Mouse (Mus musculus) heart, embryonic 12.5 days (tissue): ENCODE measurements around the gene Dcaf15. TPM values are rescaled to one million over a fixed set of nuclear protein-coding genes. Genes with fewer than 3 reads are reported as not detected.

Experiments
- ATAC-seq: fragments of 200-750 bp; cut with Nextera tagmentation; 2 replicates; pipeline ENCODE4 v1.8.0; 2017; ENCODE audit warnings: moderate TSS enrichment, moderate library complexity; ENCODE audit not compliant: insufficient number of reproducible peaks, low FRiP score
- H3K27ac ChIP-seq: fragments of 300-500 bp; sonication (generic); 2 replicates; pipeline ENCODE4 v1.5.1; 2016; ENCODE audit warnings: mild to moderate bottlenecking, moderate library complexity; ENCODE audit not compliant: poor library complexity, severe bottlenecking
- H3K27me3 ChIP-seq: fragments of 300-500 bp; sonication (generic); replicated peaks from 2 replicates; pipeline ENCODE4 v1.6.1; 2016; ENCODE audit warnings: mild to moderate bottlenecking, moderate library complexity
- H3K36me3 ChIP-seq: fragments of 300-500 bp; sonication (generic); 2 replicates; pipeline ENCODE4 v1.6.1; 2016; ENCODE audit warnings: mild to moderate bottlenecking, moderate library complexity
- H3K4me1 ChIP-seq: fragments of 300-500 bp; sonication (generic); replicated peaks from 2 replicates; pipeline ENCODE4 v1.6.1; 2016; ENCODE audit warnings: mild to moderate bottlenecking
- H3K4me2 ChIP-seq: fragments of 300-500 bp; sonication (generic); 2 replicates; pipeline ENCODE4 v1.6.1; 2016; ENCODE audit warnings: mild to moderate bottlenecking, moderate library complexity
- H3K4me3 ChIP-seq: fragments of 300-500 bp; sonication (generic); 2 replicates; pipeline ENCODE4 v1.5.1; 2016; ENCODE audit warnings: mild to moderate bottlenecking
- H3K9ac ChIP-seq: fragments of 300-500 bp; sonication (generic); 2 replicates; pipeline ENCODE4 v1.6.1; 2016; ENCODE audit warnings: mild to moderate bottlenecking, moderate library complexity
- H3K9me3 ChIP-seq: fragments of 300-500 bp; sonication (generic); replicated peaks from 2 replicates; pipeline ENCODE4 v1.6.1; 2016; ENCODE audit warnings: mild to moderate bottlenecking, moderate library complexity
- WGBS: fragments of 180-500 bp; shearing (Covaris S2); methylation state at CpG from one replicate; pipeline ENCODE4 v1.1.7; 2016; 5-methylcytosine and 5-hydroxymethylcytosine counted together
- polyA plus RNA-seq: library from polyadenylated mRNA; unstranded; fragments of >200 nt; fragmentation: Nextera tagmentation; extraction: Ambion mirVana; gene quantifications from 2 replicates; pipeline ENCODE4 v1.2.1, GENCODE M21; 2016

Gene Dcaf15
- polyA plus RNA-seq, 1 experiment from 2014 or later, result 10.5 TPM

DNA sequence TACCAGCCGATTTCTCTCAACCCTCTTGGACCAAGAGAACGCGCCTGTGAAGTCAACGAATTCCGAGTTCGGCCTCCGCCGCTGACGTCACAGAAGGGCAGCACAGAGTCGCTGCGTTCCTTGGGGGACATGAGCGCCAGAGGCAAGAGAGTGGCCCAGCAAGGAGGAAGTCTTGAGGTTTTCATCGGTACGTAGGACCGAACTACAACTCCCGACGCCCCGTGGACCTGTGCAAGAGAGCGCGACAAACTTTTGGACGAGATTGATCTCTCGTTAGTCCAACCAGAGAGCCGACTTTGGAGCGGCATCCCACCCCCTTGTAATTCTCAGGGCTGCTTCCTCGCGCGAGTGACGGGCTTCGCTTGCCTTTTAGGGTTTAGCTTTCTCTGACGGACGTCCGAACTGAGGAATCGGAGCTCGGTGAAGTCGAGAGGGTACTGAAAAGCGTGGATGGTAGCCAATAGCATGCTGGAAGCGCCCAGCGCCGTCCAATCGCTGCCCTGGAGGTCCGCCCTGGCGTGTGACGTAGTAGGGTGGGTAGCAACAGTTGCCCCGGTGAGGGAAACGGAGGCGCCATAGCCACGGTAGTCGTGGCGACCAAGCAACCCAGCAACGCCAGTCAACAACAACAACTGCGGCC lies 38.2 kb downstream of the Dcaf15 start, which contains the start of gene Rfx1:
Rfx1 (plus strand) TSS at position 544 of the 640 bp plus-strand sequence.
- Histone ChIP-seq H3K27ac (peak within 1 kb of the TSS; percentile 96), H3K9me3 (no peaks in the 10 kb centered on the region), H3K27me3 (no peaks in the 10 kb centered on the region), H3K9ac (peak within 1 kb of the TSS; percentile 90), H3K4me1 (peaks cover 31% of the 10 kb centered on the region), H3K4me3 (peak within 1 kb of the TSS; percentile 97), H3K36me3 (no peaks in the 10 kb centered on the region), H3K4me2 (peak within 1 kb of the TSS; percentile 75)
- under 1% methylated on average over 51 of the region's 51 CpGs for WGBS
- peak; percentile 98 for ATAC-seq

DNA sequence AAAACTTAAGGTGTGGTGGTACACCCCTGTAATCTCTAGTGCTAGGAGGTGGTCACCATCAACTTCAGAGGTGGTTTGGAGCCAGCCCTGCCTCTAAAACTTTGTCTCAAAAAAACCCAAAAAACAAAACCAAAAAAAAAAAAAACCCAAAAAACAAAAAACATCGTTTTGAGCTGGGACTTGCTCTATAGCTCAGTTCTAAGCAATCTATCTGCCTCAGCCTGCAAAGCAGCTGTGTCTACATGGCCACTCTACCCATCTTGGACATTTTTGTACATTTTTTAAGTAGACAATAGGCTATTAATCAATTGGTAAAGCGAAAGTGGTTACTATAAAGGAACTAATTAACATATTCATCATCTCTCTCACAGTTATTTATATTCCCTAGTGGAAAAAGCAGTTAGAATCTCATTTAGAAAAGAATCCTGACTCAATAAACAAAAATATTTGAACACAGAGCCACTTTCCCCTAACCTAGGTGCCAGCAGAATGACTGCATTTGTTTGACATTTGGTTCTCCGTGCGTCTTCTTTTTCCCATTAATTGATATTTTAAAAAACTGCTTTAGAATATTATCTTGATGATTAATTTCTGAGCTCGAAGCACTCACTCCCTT lies 39.0 kb downstream of the Dcaf15 start:
- Histone ChIP-seq H3K4me2 (peak overlapping the region; percentile 75), H3K4me1 (peaks cover 26% of the 10 kb centered on the region), H3K27ac (peak overlapping the region; percentile 83), H3K9ac (peak overlapping the region; percentile 76), H3K27me3 (no peaks in the 10 kb centered on the region), H3K4me3 (peak overlapping the region; percentile 97), H3K9me3 (no peaks in the 10 kb centered on the region), H3K36me3 (no peaks in the 10 kb centered on the region)
- ATAC-seq, result no peak
- WGBS, result 36% methylated on average over 5 of the region's 5 CpGs

DNA sequence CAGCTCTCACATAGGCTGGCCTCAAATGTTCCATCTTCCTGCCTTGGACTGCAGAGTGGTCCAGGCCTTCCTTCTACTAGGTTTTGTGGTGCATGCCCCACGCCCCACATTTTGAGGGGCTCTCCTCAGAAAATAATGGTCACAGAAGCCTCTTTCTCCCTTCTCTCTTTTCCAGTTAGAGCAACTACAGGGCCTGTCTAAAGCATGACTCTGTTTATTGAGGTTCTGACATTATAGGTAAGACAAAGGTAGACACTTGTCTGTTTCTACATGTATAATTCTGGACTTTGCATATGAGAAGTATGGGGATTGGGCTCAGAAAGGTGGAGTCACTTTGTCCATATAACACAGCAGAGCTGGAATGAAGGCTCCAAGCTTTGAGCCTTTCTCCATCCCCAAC lies 39.5 kb downstream of the Dcaf15 start, which contains the start of gene Gm10643:
Gm10643 (minus strand) TSS at position 101 of the 400 bp plus-strand sequence.
- Histone ChIP-seq H3K4me2 (peak within 1 kb of the TSS; percentile 75), H3K4me1 (peaks cover 26% of the 10 kb centered on the region), H3K36me3 (no peaks in the 10 kb centered on the region), H3K27me3 (no peaks in the 10 kb centered on the region), H3K27ac (peak within 1 kb of the TSS; percentile 83), H3K9ac (peak within 1 kb of the TSS; percentile 76), H3K4me3 (peak within 1 kb of the TSS; percentile 97), H3K9me3 (no peaks in the 10 kb centered on the region)
- no peak for ATAC-seq
- 97% methylated on average over 1 of the region's 1 CpGs for WGBS

DNA sequence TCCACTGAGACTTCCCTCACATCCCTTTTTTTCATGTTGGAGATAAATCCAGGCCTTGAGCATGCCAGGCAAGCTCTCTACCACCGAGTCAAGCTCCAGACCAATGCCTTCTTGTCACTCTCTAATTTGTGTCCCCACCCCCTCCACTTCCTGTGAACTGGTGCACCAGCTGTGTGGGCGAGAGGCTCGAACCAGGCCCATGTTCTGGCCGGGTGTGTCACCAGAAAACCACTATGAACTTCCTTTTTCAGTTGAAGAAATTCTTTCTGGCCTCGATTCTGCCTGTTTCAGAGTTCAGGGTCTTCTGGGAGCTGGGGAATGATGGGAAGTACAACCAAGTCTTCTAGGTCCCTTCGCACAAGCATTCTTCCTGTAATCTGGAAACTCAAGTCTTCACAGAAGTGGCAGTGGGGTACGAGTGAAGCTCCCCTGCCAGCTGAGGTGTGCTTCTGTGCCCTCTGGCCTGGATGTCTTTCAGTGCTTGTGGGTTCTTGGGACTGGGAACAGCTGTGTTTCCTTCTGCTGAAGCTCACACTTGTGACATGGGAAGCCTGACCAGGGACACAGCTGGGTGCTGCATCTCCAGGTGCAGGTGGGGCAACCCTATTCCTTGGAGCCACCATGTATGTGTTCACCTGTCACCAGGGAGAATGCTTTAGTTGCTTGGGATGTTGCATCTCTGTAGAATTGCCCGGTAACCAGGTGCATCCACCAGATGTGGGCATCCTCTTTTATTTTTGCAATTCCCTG lies 40.5 kb downstream of the Dcaf15 start:
- ATAC-seq, result no peak
- Histone ChIP-seq H3K9me3 (no peaks in the 10 kb centered on the region), H3K36me3 (no peaks in the 10 kb centered on the region), H3K4me3 (no peak overlapping the region), H3K27ac (no peak overlapping the region), H3K9ac (no peak overlapping the region), H3K27me3 (no peaks in the 10 kb centered on the region), H3K4me2 (no peak overlapping the region), H3K4me1 (peaks cover 16% of the 10 kb centered on the region)
- WGBS, result 59% methylated on average over 8 of the region's 8 CpGs

DNA sequence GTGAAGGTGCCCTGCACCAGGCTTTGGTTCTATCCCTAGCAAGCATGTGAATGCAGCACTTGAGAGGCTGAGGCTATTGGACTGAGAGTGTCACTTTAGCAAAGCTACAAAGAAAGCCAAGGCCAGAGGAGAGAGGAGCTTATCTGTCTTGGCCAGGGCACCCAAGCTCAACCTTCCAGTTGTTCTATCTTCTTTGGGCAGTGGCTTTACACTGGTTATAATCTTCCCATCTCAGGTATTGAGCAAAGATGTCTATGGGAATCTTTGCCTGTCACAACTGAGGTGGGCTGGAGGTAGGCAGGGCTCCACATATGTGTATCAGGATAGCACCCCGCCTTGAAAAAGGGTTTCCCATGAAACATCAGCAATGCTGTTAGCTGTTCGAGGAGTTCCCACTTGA lies 44.3 kb downstream of the Dcaf15 start:
- Histone ChIP-seq H3K4me3 (no peak overlapping the region), H3K4me1 (no peaks in the 10 kb centered on the region), H3K36me3 (no peaks in the 10 kb centered on the region), H3K9ac (no peak overlapping the region), H3K27ac (no peak overlapping the region), H3K4me2 (no peak overlapping the region), H3K27me3 (no peaks in the 10 kb centered on the region), H3K9me3 (no peaks in the 10 kb centered on the region)
- WGBS, result 66% methylated on average over 2 of the region's 2 CpGs
- no peak for ATAC-seq

DNA sequence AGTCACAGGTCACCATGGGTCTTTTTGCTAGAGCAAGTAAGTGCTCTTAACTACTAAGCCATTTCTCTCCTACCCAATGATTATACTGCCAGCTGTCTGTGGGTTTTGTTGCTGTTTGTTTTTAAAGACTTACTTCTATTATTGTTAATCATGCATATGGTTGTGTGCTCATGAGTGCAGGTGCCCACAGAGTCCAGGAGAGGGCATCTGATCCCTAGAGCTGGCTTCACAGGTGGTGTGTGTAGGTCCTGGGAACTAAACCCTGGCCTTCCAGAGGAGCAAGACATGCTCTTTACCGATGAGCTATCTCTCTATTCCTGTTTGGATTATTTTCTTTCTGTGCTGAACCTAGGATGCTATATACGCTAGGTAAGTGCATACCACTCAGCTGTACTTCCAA lies 45.3 kb downstream of the Dcaf15 start:
- 88% methylated on average over 2 of the region's 2 CpGs for whole genome bisulfite sequencing

DNA sequence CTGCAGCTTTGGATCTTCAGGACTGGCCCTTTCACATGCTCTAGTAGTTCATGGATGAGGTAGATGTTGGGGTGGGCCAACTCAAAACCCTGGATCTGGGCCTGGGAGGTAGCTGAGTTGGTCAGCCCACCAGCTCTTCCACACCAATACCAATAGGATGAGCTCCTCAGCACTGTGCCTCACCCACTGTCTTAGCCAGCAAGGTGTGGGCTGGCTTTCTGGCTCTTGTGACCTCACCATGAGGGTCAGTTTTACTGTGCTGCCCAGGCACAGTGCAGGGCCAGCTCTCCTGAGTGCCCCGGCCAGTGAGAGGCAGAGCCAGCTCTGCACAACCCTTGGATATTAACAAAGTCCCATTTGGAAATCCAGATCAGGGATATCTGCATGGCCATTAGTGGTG lies 46.7 kb downstream of the Dcaf15 start:
- no peak overlapping the region for H3K27ac ChIP-seq
- no peak overlapping the region for H3K4me3 ChIP-seq
- H3K4me1 ChIP-seq, result peaks cover 3% of the 10 kb centered on the region
- H3K9me3 ChIP-seq, result no peaks in the 10 kb centered on the region
- H3K9ac ChIP-seq, result no peak overlapping the region
- WGBS, result 88% methylated on average over 1 of the region's 1 CpGs
- ATAC-seq, result no peak; the same call in 1 of the 2 replicates
- H3K27me3 ChIP-seq, result no peaks in the 10 kb centered on the region
- H3K36me3 ChIP-seq, result no peaks in the 10 kb centered on the region
- H3K4me2 ChIP-seq, result no peak overlapping the region

More for the DNA sequence above, 45.3 kb downstream of the Dcaf15 start:
- no peak for ATAC-seq
- H3K36me3 ChIP-seq, result no peaks in the 10 kb centered on the region
- H3K27me3 ChIP-seq, result no peaks in the 10 kb centered on the region
- H3K4me3 ChIP-seq, result no peak overlapping the region
- H3K4me2 ChIP-seq, result no peak overlapping the region
- no peak overlapping the region for H3K27ac ChIP-seq
- no peaks in the 10 kb centered on the region for H3K4me1 ChIP-seq
- no peak overlapping the region for H3K9ac ChIP-seq
- H3K9me3 ChIP-seq, result no peaks in the 10 kb centered on the region

DNA sequence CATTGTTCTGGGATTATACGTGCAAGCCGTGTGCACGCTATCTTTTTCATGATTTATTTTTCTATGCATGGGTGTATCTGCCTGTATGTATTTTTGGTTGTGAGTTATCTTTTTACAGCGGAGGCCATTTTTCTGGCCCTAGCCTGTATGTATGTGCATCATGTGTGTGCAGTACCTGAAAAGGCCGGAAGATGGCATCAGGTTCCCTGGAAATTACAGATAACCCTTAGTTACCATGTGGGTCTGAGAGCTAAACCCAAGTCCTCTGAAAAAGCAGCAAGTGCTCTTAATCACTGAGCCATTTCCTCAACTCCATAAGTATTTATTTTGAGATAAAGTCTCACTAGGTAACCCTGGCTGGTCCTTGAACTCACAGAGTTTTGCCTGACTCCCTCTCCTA lies 51.3 kb downstream of the Dcaf15 start:
- Histone ChIP-seq H3K4me2 (no peak overlapping the region), H3K4me1 (peaks cover 25% of the 10 kb centered on the region), H3K27ac (no peak overlapping the region), H3K27me3 (no peaks in the 10 kb centered on the region), H3K9ac (no peak overlapping the region), H3K36me3 (no peaks in the 10 kb centered on the region), H3K4me3 (no peak overlapping the region), H3K9me3 (no peaks in the 10 kb centered on the region)
- ATAC-seq, result no peak
- 80% methylated on average over 5 of the region's 5 CpGs for WGBS

DNA sequence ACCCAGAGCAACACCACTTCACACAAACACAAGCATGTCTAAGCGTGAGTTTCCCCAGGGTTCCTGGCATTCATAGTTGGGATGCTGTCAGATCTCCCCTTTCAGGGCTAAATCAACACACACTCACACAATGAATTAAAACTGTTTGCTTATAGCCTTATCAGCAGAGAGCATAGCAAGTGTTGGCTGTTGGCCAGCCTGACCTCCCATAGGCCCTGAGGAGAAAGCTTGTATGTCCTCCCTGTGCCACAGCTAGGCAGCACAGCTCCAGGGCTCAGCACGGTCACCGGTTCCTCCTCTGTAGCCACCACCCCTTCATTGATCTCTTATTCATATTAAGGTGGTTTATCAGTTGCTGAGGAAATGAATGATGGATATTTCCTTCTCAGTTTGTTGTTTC lies 51.8 kb downstream of the Dcaf15 start:
- 0 out of 2 replicates have a peak overlapping the region, but pooled peaks have one; percentile 5 for H3K27ac ChIP-seq
- H3K4me3 ChIP-seq, result no peak overlapping the region
- H3K9ac ChIP-seq, result no peak overlapping the region
- peak; percentile 81 for ATAC-seq
- H3K4me1 ChIP-seq, result peaks cover 25% of the 10 kb centered on the region
- WGBS, result 43% methylated on average over 3 of the region's 3 CpGs
- no peaks in the 10 kb centered on the region for H3K9me3 ChIP-seq
- no peaks in the 10 kb centered on the region for H3K27me3 ChIP-seq
- no peaks in the 10 kb centered on the region for H3K36me3 ChIP-seq
- no peak overlapping the region for H3K4me2 ChIP-seq

DNA sequence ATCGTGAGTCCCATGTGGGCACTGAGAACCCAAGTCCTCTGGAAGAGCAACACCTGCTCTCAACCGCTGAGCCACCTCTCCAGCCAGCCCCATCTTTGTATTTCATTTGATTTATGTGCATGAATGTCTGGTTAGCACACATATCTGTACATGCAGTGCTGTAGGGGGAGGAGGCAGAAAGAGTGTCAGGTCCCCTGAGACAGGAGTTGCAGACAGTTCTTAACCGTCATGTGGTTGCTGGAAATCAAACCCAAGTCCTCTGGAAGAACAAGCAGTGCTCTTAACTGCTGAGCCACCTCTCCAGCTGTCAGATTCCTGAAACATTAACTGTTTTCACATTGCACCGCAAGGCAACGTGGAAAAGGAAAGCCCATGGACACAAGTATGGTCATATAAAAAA lies 56.4 kb downstream of the Dcaf15 start:
- Histone ChIP-seq H3K4me3 (no peak overlapping the region), H3K9me3 (0 out of 2 replicates have a peak, but pooled peaks cover 3% of the 10 kb centered on the region), H3K9ac (no peak overlapping the region), H3K27ac (no peak overlapping the region), H3K36me3 (no peaks in the 10 kb centered on the region), H3K4me1 (peaks cover 36% of the 10 kb centered on the region), H3K27me3 (peaks cover 28% of the 10 kb centered on the region), H3K4me2 (no peak overlapping the region)
- ATAC-seq, result no peak
- 65% methylated on average over 5 of the region's 5 CpGs for WGBS
